Mouse (Mus musculus) mesoderm, embryonic 11.5 days (tissue): ENCODE measurements at regions not wholly inside any gene's neighbourhood (a gene's known extent, or its start where the extent isn't known, plus 50 kb on each side); places are given as distances from the start of the nearest gene placed in this dataset.
A peak's percentile ranks its signal among the peaks of the same experiment; 100 is the strongest.

Experiments used
- DNase-seq: peaks from one replicate; pipeline ENCODE4 v3.0.0-alpha.2; 2012; ENCODE audit warnings: low read depth, low spot score

- no peak for DNase-seq
These were observed 200.8 kb upstream of the Sash1 start for GRCm38 (mm10) chr10:9086666-9087065.

GRCm38 (mm10) chr10:9085441-9085840, 199.6 kb upstream of the Sash1 start:
- DNase-seq = no peak

- no peak for DNase-seq
These were observed 189.0 kb upstream of the Sash1 start for GRCm38 (mm10) chr10:9074916-9075315.

GRCm38 (mm10) chr10:9071630-9072029, 185.8 kb upstream of the Sash1 start:
- peak; percentile 17 for DNase-seq

GRCm38 (mm10) chr10:9069608-9070190, 183.8 kb upstream of the Sash1 start:
- DNase-seq = no peak

GRCm38 (mm10) chr10:9066566-9066965, 180.7 kb upstream of the Sash1 start:
- no peak for DNase-seq

- no peak for DNase-seq
These were observed 176.1 kb upstream of the Sash1 start for GRCm38 (mm10) chr10:9061979-9062378.

- DNase-seq = no peak
These were observed 169.4 kb upstream of the Sash1 start for GRCm38 (mm10) chr10:9055274-9055673.

- DNase-seq = peak; percentile 42
These were observed 167.5 kb upstream of the Sash1 start for GRCm38 (mm10) chr10:9053371-9053770.

- no peak for DNase-seq
These were observed 161.5 kb upstream of the Sash1 start for GRCm38 (mm10) chr10:9047341-9047740.

- DNase-seq = no peak
These were observed 159.0 kb upstream of the Sash1 start for GRCm38 (mm10) chr10:9044746-9045370.

- DNase-seq = no peak
These were observed 157.6 kb upstream of the Sash1 start for GRCm38 (mm10) chr10:9043507-9043906.

- no peak for DNase-seq
These were observed 144.6 kb upstream of the Sash1 start for GRCm38 (mm10) chr10:9030486-9030885.

- no peak for DNase-seq
These were observed 143.6 kb upstream of the Sash1 start for GRCm38 (mm10) chr10:9029506-9029905.

GRCm38 (mm10) chr10:9027070-9027807, 141.4 kb upstream of the Sash1 start:
- no peak for DNase-seq

GRCm38 (mm10) chr10:9014810-9015505, 129.1 kb upstream of the Sash1 start:
- no peak for DNase-seq

GRCm38 (mm10) chr10:9013549-9013925, 127.7 kb upstream of the Sash1 start:
- DNase-seq = no peak

- DNase-seq = peak; percentile 75
These were observed 127.1 kb upstream of the Sash1 start for GRCm38 (mm10) chr10:9012829-9013548.

GRCm38 (mm10) chr10:9011906-9012305, 126.0 kb upstream of the Sash1 start:
- DNase-seq = no peak

GRCm38 (mm10) chr10:9010191-9010590, 124.3 kb upstream of the Sash1 start:
- no peak for DNase-seq

GRCm38 (mm10) chr10:9005140-9005909, 119.5 kb upstream of the Sash1 start:
- DNase-seq = no peak
